Mouse (Mus musculus): ENCODE measurements around the gene Olfr281.
A peak's percentile ranks its signal among the peaks of the same experiment; 100 is the strongest.

Olfr281 gene

GRCm38 (mm10) chr15:98486433-98487021 is 34.1 kb downstream of the Olfr281 start:
- no peak for DNase-seq

DNA sequence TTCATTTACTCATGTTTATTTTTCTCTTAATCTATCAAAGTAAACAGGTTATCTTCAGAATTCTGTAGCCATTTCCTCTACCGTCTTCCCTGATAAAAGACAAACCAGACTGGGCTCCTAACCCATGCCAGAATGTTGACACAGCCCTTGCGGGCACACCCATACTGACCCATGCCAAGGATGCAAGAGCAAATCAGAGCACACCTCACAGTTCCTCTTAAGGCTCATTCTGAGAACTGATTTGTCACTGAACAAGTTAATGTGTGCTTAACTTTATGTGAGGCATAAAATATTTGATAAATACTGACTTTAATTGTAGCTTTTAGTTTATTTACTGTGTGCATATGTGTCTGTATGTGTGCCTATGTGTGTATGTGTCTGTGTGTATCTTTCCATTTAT is 38.9 kb downstream of the Olfr281 start:
- DNase-seq, result no peak

GRCm38 (mm10) chr15:98492102-98492501 is 39.7 kb downstream of the Olfr281 start, which contains the start of gene Olfr279:
Gene Olfr279, plus strand, starts transcription at chr15:98492402.
- no peak for DNase-seq

- DNase-seq, result no peak
Observed at GRCm38 (mm10) chr15:98497631-98498030, 45.2 kb downstream of the Olfr281 start.

- DNase-seq, result no peak
Observed at GRCm38 (mm10) chr15:98503317-98503716, 50.9 kb downstream of the Olfr281 start.

GRCm38 (mm10) chr15:98504514-98504913 is 52.1 kb downstream of the Olfr281 start:
- peak; percentile 79 for DNase-seq

GRCm38 (mm10) chr15:98506253-98506957 is 54.0 kb downstream of the Olfr281 start:
- DNase-seq, result no peak

DNA sequence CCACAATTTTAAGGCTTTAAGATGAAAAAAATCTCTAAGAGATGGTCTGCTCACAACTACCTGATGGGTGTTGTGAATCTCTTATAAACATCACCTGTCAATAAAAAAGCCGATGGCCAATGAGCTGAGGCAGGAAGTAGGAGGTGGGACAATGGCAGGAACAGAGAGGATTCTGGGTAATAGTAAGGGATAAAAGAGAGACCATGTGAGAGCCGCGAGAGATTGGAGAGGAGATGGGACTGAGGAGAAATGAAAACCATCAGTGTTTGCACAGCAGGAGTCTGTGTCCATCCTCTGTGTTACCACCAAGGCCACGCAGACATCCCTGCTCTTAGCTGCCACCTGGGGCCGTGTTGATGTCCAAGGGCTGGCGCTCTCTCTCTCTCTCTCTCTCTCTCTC is 54.9 kb downstream of the Olfr281 start:
- DNase-seq, result no peak

DNA sequence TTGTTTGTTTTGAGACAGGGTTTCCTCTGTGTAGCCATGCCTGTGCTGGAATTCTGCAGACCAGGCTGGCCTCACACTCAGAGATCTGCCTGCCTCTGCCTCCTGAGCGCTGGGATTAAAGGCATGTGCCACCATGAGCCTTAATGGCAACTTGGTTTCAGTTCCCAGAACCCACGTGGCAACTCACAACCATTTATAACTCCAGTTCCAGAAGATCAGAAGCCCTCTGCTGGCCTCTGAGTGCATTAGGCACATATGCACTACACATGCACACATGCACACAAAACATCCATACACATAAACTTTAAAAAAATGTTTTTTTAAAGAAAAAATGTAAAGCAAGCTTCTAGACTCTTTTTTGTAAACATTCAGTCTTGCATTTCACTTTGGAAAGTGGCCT is 57.0 kb downstream of the Olfr281 start:
- DNase-seq, result no peak
